Mouse (Mus musculus) embryonic facial prominence, embryonic 12.5 days (tissue): ENCODE data around the gene Borcs6. TPM values are rescaled to one million over a fixed set of nuclear protein-coding genes. Genes with fewer than 3 reads are reported as not detected.
A peak's percentile ranks its signal among the peaks of the same experiment; 100 is the strongest.

Experiments
- ATAC-seq: fragments of 200-750 bp; cut with Nextera tagmentation; 2 replicates; pipeline ENCODE4 v1.8.0; 2017; ENCODE audit not compliant: insufficient number of reproducible peaks, insufficient read depth, low FRiP score, low TSS enrichment
- H3K27ac ChIP-seq: fragments of 300-500 bp; sonication (generic); 2 replicates; pipeline ENCODE4 v1.5.1; 2016; ENCODE audit warnings: mild to moderate bottlenecking
- H3K27me3 ChIP-seq: fragments of 300-500 bp; sonication (generic); 2 replicates; pipeline ENCODE4 v1.6.1; 2016; ENCODE audit warnings: mild to moderate bottlenecking, moderate library complexity
- H3K36me3 ChIP-seq: fragments of 300-500 bp; sonication (generic); 2 replicates; pipeline ENCODE4 v1.6.1; 2016; ENCODE audit warnings: mild to moderate bottlenecking
- H3K4me1 ChIP-seq: fragments of 300-500 bp; sonication (generic); 2 replicates; pipeline ENCODE4 v1.6.1; 2016
- H3K4me2 ChIP-seq: fragments of 300-500 bp; sonication (generic); replicated peaks from 2 replicates; pipeline ENCODE4 v1.6.1; 2016; ENCODE audit warnings: mild to moderate bottlenecking, moderate library complexity
- H3K4me3 ChIP-seq: fragments of 300-500 bp; sonication (generic); 2 replicates; pipeline ENCODE4 v1.5.1; 2016; ENCODE audit warnings: mild to moderate bottlenecking
- H3K9ac ChIP-seq: fragments of 300-500 bp; sonication (generic); 2 replicates; pipeline ENCODE4 v1.6.1; 2016; ENCODE audit warnings: mild to moderate bottlenecking, moderate library complexity
- H3K9me3 ChIP-seq: fragments of 300-500 bp; sonication (generic); 2 replicates; pipeline ENCODE4 v1.6.1; 2016; ENCODE audit warnings: mild to moderate bottlenecking, moderate library complexity
- WGBS: fragments of 180-500 bp; shearing (Covaris S2); methylation state at CpG from one replicate; pipeline ENCODE4 v1.1.7; 2016; 5-methylcytosine and 5-hydroxymethylcytosine counted together
- polyA plus RNA-seq: library from polyadenylated mRNA; unstranded; fragments of >200 nt; fragmentation: Nextera tagmentation; extraction: Ambion mirVana; gene quantifications from 2 replicates; pipeline ENCODE4 v1.2.1, GENCODE M21; 2016

Borcs6 gene
- polyA plus RNA-seq, 1 experiment from 2014 or later, result 12.3 TPM

DNA sequence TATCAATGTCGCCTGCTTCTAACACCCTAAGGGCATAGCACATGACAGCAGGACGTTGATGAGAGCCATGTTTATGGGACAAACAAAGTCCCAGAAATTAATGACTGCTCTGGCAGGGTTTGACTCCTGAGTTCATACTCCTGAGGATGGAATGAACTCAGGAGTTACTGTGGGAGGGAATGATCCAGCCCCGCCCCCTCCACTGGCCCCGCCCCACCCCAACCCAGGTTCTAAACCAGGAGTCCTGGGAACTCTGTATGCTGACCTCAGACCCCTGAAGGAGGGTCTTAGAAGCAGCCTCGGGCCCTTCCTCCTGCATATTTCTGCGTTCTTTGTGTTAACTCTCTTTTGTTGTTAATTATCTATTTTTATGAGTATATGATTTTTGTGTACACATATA is 26.1 kb downstream of the Borcs6 start:
- Histone ChIP-seq H3K27me3 (no peaks in the 10 kb centered on the region), H3K4me2 (no peak overlapping the region), H3K27ac (no peak overlapping the region), H3K4me1 (peaks cover 23% of the 10 kb centered on the region), H3K9me3 (no peaks in the 10 kb centered on the region), H3K4me3 (no peak overlapping the region), H3K36me3 (peaks cover 9% of the 10 kb centered on the region), H3K9ac (no peak overlapping the region)
- 66% methylated on average over 6 of the region's 6 CpGs for WGBS
- no peak for ATAC-seq

DNA sequence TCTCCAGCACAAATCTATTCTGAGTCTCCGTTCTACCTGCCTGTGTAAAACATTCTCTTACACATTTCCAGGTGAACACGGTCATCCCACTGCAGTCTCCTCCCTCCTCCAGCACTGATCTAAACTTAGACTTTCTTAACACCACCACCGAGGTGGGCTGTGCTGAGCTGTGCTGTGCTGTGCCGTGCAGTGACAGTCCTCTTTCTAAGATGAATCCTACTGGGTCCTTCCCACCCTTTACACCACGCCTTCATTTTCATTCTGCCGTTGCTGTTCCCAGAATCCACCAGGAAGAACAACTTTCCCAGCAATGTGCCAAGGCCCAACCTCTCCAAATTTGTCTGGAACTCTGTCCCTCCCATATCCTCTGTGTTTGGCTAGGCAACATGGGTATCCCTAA is 26.9 kb downstream of the Borcs6 start:
- Histone ChIP-seq H3K9ac (no peak overlapping the region), H3K36me3 (peaks cover 10% of the 10 kb centered on the region), H3K9me3 (no peaks in the 10 kb centered on the region), H3K4me2 (no peak overlapping the region), H3K4me1 (peaks cover 23% of the 10 kb centered on the region), H3K27ac (0 out of 2 replicates have a peak overlapping the region, but pooled peaks have one; percentile 17), H3K27me3 (no peaks in the 10 kb centered on the region), H3K4me3 (no peak overlapping the region)
- 65% methylated on average over 6 of the region's 6 CpGs for WGBS
- no peak for ATAC-seq

DNA sequence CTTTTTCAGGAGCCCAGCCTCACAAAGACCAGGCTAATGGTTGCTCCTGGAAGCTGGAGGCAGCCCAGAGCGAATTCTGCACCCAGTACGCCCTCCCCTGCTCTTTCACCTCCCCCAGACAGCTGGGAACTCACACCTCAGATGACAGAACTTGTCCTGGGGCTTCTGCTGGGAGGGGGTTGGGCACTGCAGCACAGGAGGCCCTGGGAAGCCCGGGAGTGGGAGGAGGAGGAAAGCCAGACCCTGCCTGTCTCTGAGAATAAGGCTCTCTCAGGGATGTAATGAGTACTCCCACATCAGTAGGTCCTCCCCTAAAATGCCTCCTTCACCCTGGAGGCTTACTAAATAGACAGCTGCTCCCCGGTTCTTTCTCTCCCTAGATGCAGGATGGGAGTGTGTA is 27.6 kb downstream of the Borcs6 start:
- no peak for ATAC-seq
- no peak overlapping the region for H3K4me3 ChIP-seq
- H3K27me3 ChIP-seq, result no peaks in the 10 kb centered on the region
- no peaks in the 10 kb centered on the region for H3K9me3 ChIP-seq
- no peak overlapping the region; the same call in 1 of the 2 replicates for H3K4me2 ChIP-seq
- H3K9ac ChIP-seq, result no peak overlapping the region; the same call in 1 of the 2 replicates
- WGBS, result 34% methylated on average over 4 of the region's 4 CpGs
- H3K27ac ChIP-seq, result peak overlapping the region; percentile 55; the same call in 1 of the 2 replicates
- H3K4me1 ChIP-seq, result peaks cover 23% of the 10 kb centered on the region
- H3K36me3 ChIP-seq, result peaks cover 15% of the 10 kb centered on the region

DNA sequence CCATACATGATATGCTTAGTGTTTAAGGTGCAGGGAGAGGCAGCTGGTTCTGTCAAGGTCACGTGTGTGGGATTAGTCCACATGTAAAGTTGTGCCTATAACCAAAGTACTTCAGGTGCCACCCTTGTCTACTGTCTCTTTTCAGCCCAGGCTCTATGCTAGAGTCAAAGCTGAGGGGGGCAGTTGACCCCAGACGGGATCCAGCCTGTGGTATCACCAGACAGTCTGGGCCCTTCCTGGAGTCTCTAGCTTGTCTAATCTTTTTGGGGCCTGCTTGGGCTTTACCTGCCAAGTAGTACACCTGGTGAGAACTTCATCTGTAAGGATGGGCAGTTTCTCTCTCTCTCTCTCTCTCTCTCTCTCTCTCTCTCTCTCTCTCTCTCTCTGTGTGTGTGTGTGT is 28.1 kb downstream of the Borcs6 start:
- Histone ChIP-seq H3K4me3 (no peak overlapping the region), H3K27me3 (no peaks in the 10 kb centered on the region), H3K36me3 (peaks cover 17% of the 10 kb centered on the region), H3K27ac (peak overlapping the region; percentile 55; the same call in 1 of the 2 replicates), H3K4me1 (peaks cover 23% of the 10 kb centered on the region), H3K9me3 (no peaks in the 10 kb centered on the region), H3K4me2 (peak overlapping the region; percentile 87), H3K9ac (peak overlapping the region; percentile 98; the same call in 1 of the 2 replicates)
- 62% methylated on average over 2 of the region's 2 CpGs for WGBS
- no peak for ATAC-seq

DNA sequence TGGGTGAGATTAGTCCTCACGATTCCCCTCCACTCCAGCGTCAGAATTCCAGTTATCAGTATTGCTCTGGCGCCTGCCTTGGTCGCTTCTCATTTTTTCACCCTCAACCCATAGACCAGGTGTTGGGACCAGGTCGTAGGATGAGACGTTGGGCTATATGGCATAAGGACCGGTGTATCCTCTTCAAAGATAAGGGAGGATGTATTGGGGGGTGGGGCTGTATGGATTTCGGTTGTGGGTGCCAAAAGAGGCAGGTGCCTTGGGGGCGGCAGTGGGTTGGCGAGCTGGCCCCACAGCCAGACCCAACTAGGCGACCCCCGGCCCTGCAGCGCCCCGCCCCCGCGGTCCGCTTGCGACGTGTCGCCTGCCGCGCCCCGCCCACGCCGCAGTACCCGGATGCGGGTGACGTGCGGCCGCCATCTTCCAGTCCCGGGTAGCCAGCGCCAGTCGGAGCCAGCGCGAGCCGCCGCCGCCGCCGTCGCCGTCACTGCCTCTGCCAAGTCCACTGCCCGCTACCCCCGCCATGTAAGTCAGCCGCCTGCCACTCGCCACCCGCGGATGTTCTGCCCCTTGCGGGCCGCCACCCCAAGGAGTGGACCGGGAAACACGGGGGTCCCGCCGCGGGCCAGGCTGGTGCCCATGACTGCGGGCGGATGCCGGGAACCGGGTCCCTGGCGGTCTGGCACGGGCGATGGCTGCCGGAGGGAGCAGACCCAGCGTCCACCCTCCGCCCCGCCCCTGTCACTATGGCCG is 28.8 kb downstream of the Borcs6 start, which contains the start of gene Vamp2:
Gene Vamp2, plus strand, starts transcription at position 388 of the 753 bp plus-strand sequence.
- Histone ChIP-seq H3K36me3 (peaks cover 20% of the 10 kb centered on the region), H3K4me3 (peak within 1 kb of the TSS; percentile 77), H3K27ac (peak within 1 kb of the TSS; percentile 89), H3K9me3 (no peaks in the 10 kb centered on the region), H3K4me2 (peak within 1 kb of the TSS; percentile 87), H3K4me1 (peaks cover 23% of the 10 kb centered on the region), H3K27me3 (no peaks in the 10 kb centered on the region), H3K9ac (peak within 1 kb of the TSS; percentile 98)
- WGBS, result 1% methylated on average over 62 of the region's 67 CpGs
- ATAC-seq, result peak; percentile 55

DNA sequence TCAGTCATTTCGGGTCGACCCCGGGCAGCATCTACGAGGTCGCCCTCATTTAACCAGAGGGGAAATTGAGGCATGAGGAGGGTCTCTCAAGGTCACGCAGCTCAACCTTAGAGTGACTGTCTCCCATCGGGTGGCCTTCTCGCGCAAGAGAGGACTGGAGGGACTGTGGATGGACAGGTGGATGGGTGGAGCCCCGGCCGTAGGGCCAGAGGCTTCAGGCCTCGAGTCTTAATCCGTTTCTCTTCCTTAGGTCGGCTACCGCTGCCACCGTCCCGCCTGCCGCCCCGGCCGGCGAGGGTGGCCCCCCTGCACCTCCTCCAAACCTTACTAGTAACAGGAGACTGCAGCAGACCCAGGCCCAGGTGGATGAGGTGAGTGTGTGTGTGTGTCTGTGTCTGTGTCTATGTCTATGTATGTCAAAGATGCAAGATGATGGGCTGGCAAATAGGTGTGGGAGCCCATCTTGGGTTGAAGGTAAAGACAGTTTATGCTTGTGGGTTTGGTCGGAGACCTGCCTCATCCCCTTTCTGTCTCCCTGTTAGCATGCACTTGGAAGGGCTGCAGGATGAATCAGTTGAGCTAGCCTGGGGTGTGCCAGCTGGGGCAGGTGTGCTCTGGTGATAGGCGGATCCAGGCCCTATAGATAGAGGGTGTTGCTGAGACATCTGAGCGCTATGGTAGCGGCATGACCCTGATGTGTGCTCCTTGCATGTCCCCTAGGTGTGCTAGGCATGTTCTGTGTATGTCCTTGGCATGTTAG is 29.5 kb downstream of the Borcs6 start:
- H3K36me3 ChIP-seq, result peaks cover 20% of the 10 kb centered on the region

DNA sequence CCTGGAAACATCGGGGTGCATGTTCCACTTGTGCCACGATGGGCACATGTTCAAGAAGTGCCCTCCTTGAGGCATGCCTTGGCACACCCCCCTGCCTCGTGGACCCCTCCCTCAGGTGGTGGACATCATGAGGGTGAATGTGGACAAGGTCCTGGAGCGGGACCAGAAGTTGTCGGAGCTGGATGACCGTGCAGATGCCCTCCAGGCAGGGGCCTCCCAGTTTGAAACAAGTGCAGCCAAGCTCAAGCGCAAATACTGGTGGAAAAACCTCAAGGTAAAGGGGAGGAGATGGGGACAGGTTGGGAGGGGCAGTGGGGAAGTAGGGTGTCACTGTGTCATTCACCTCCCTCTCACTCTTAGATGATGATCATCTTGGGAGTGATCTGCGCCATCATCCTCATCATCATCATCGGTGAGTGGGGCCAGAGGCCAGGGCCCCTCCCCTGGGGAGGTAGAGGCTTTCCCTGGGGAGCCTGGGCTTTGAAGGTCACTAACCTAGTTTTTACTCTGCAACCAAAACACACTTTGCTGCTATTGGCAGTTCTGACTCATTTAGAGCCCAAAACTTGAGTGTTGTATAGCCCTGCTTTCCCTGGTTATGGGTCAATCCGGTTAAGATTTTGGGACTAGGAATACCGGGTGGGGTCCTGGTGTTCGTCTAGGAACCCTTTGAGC is 30.2 kb downstream of the Borcs6 start:
- H3K9ac ChIP-seq, result peak overlapping the region; percentile 98
- H3K9me3 ChIP-seq, result no peaks in the 10 kb centered on the region
- H3K27me3 ChIP-seq, result no peaks in the 10 kb centered on the region
- H3K4me3 ChIP-seq, result peak overlapping the region; percentile 77
- H3K27ac ChIP-seq, result no peak overlapping the region
- WGBS, result 90% methylated on average over 12 of the region's 12 CpGs
- peaks cover 20% of the 10 kb centered on the region for H3K36me3 ChIP-seq
- H3K4me1 ChIP-seq, result peaks cover 23% of the 10 kb centered on the region
- ATAC-seq, result no peak
- H3K4me2 ChIP-seq, result peak overlapping the region; percentile 87

More for the DNA sequence above, 29.5 kb downstream of the Borcs6 start:
- Histone ChIP-seq H3K9me3 (no peaks in the 10 kb centered on the region), H3K4me2 (peak overlapping the region; percentile 87), H3K27me3 (no peaks in the 10 kb centered on the region), H3K27ac (peak overlapping the region; percentile 89), H3K4me1 (peaks cover 23% of the 10 kb centered on the region), H3K9ac (peak overlapping the region; percentile 98), H3K4me3 (peak overlapping the region; percentile 77)
- ATAC-seq, result peak; percentile 26
- WGBS, result 12% methylated on average over 25 of the region's 25 CpGs

DNA sequence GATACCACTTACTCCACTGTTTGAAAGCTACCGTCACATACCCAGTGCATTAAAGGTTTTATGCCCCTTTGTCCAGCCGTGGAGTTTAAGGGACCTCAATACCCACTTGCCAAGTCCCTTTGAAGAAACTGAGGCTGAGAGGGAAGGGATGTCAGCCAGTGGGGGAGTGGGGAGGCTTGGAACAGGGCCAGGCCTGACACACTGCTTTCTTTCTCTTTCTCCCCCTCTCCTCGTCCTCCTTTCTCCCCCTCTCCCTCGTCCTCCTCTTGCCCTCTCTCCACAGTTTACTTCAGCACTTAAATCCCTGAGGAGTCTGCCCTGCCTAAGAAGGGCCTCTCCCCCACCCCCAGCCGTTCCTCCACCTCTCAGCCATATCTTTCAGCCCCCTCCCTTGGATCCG is 30.9 kb downstream of the Borcs6 start:
- WGBS, result 66% methylated on average over 6 of the region's 6 CpGs
- H3K27me3 ChIP-seq, result no peaks in the 10 kb centered on the region
- H3K27ac ChIP-seq, result no peak overlapping the region
- no peak for ATAC-seq
- H3K4me2 ChIP-seq, result peak overlapping the region; percentile 8; the same call in 1 of the 2 replicates
- H3K9me3 ChIP-seq, result no peaks in the 10 kb centered on the region
- 0 out of 2 replicates have a peak overlapping the region, but pooled peaks have one; percentile 98 for H3K9ac ChIP-seq
- H3K4me1 ChIP-seq, result peaks cover 23% of the 10 kb centered on the region
- H3K4me3 ChIP-seq, result 0 out of 2 replicates have a peak overlapping the region, but pooled peaks have one; percentile 2
- peaks cover 20% of the 10 kb centered on the region for H3K36me3 ChIP-seq

DNA sequence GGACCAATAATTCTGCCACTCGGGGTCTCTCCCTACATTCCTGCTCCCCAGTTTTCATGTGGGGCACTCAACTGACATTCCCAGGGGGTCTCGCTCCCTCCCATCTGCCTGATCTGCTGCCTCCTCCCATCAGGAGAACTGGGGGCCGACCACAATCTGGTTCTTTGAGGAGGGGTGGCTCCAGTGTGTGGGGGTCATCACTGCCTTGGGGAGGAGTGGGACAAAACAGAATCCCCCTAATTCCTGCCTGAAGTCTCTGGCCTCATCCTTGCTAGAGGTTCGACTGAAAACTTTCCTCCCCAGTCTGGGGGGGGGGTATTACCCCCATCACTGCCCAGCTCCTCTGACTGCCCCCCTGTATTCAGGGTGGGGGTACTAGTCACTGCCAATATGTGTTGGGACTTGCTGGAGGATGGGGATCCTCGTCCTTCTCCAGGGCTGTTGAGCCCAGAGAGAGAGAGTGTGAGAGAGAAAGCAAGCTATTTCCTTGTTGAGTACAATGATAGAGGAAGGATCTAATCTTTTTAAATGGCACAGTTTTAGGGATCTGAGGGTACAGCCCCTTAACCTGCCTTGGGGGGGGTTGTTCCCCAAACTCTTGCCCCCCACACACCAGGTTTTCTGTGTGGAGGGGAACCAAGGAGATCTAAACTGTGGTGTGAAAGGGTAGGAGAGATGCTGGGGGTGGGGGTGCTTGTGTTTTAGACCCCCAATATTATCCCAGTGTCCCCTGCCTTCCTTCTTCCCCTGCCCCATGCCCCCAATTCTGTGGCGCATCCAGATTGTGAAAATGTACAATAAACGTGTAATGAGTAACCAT is 32.3 kb downstream of the Borcs6 start:
- H3K27me3 ChIP-seq, result no peaks in the 10 kb centered on the region
- WGBS, result 61% methylated on average over 7 of the region's 7 CpGs
- no peak overlapping the region for H3K4me3 ChIP-seq
- ATAC-seq, result no peak
- H3K4me2 ChIP-seq, result no peak overlapping the region
- no peak overlapping the region for H3K27ac ChIP-seq
- peaks cover 20% of the 10 kb centered on the region for H3K36me3 ChIP-seq
- peaks cover 31% of the 10 kb centered on the region for H3K4me1 ChIP-seq
- no peak overlapping the region for H3K9ac ChIP-seq
- H3K9me3 ChIP-seq, result no peaks in the 10 kb centered on the region

DNA sequence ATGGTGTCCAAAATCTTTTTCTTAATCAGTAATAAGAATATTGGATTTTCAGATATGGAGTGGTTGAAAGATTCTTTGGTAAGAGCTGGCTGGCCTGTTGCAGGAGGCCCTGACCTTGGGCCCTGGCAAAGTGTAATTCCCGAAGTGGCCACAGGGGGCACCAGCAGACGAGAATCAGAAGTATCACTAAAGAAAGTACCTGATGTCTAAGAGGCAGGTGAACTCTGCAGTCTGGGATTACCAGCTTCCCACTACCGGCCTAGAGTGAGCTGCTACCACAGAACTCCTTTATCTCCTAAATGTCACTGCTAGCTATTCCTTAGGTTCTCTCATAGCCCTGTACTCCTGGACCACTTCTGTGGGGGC is 32.9 kb downstream of the Borcs6 start:
- Histone ChIP-seq H3K27me3 (no peaks in the 10 kb centered on the region), H3K4me3 (no peak overlapping the region), H3K4me1 (peaks cover 36% of the 10 kb centered on the region), H3K9ac (no peak overlapping the region), H3K9me3 (no peaks in the 10 kb centered on the region), H3K27ac (no peak overlapping the region), H3K4me2 (no peak overlapping the region), H3K36me3 (peaks cover 20% of the 10 kb centered on the region)
- no peak for ATAC-seq
- 7% methylated on average over 3 of the region's 3 CpGs for WGBS

DNA sequence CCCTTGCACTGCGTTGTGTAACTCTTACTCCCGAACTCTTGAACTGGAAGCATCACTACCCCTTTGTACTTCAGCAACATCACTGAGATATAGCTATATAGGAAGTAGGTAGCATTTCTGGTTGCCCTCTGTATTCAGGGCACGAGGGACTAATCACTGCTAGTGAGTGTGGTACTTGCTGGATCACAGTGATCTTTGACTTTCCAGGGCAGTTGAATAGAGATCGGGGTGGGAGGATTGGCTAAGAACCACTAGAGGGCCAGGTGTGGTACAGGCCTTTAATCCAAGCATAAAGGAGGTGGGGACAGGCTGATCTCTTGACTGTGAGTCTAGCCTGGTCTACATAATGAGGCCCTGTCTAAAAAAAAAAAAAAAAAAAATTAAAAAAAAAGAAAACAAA is 33.4 kb downstream of the Borcs6 start:
- no peak for ATAC-seq
- H3K9me3 ChIP-seq, result no peaks in the 10 kb centered on the region
- H3K4me1 ChIP-seq, result peaks cover 36% of the 10 kb centered on the region
- no peak overlapping the region for H3K4me3 ChIP-seq
- no peak overlapping the region for H3K27ac ChIP-seq
- 94% methylated on average over 4 of the region's 4 CpGs for WGBS
- H3K36me3 ChIP-seq, result peaks cover 20% of the 10 kb centered on the region
- H3K9ac ChIP-seq, result no peak overlapping the region
- H3K27me3 ChIP-seq, result no peaks in the 10 kb centered on the region
- no peak overlapping the region for H3K4me2 ChIP-seq
